Mouse (Mus musculus): ENCODE measurements around the gene Nupr1. TPM values are rescaled to one million over a fixed set of nuclear protein-coding genes. Genes with fewer than 3 reads are reported as not detected.

The Nupr1 gene
- polyA plus RNA-seq, 1 experiment from 2014 or later: 32.4 TPM

GRCm38 (mm10) chr7:126625807-126626600, 4.7 kb downstream of the Nupr1 start:
- peaks cover 25% of the 10 kb centered on the region for H3K79me2 ChIP-seq (ENCODE audit: inconsistent target)
- WGBS (ENCODE audit: missing documents): 94% methylated on average over 3 of the region's 3 CpGs
- H3K36me3 ChIP-seq (ENCODE audit: inconsistent target): no peaks in the 10 kb centered on the region
- H3K4me3 ChIP-seq (ENCODE audit: inconsistent target): peak overlapping the region; percentile 44; the same call in 1 of the 2 replicates
- peak overlapping the region; percentile 88 for H3K27ac ChIP-seq

- 28% methylated on average over 5 of the region's 6 CpGs for WGBS (ENCODE audit: missing documents)
- H3K4me3 ChIP-seq (ENCODE audit: inconsistent target): peak overlapping the region; percentile 44
Measured at GRCm38 (mm10) chr7:126625369-126625768, 5.3 kb downstream of the Nupr1 start.

GRCm38 (mm10) chr7:126624774-126625173, 5.9 kb downstream of the Nupr1 start:
- H3K27ac ChIP-seq: peak overlapping the region; percentile 88
- peak overlapping the region; percentile 44 for H3K4me3 ChIP-seq (ENCODE audit: inconsistent target)
- peaks cover 25% of the 10 kb centered on the region for H3K79me2 ChIP-seq (ENCODE audit: inconsistent target)
- no peaks in the 10 kb centered on the region for H3K36me3 ChIP-seq (ENCODE audit: inconsistent target)
- 91% methylated on average over 16 of the region's 16 CpGs for WGBS (ENCODE audit: missing documents)

More at GRCm38 (mm10) chr7:126625369-126625768, 5.3 kb downstream of the Nupr1 start:
- H3K27ac ChIP-seq: peak overlapping the region; percentile 88
- no peaks in the 10 kb centered on the region for H3K36me3 ChIP-seq (ENCODE audit: inconsistent target)
- peaks cover 25% of the 10 kb centered on the region for H3K79me2 ChIP-seq (ENCODE audit: inconsistent target)

- Histone ChIP-seq H3K79me2 (ENCODE audit: inconsistent target) (peaks cover 25% of the 10 kb centered on the region), H3K27ac (no peak overlapping the region), H3K4me3 (ENCODE audit: inconsistent target) (no peak overlapping the region), H3K36me3 (ENCODE audit: inconsistent target) (no peaks in the 10 kb centered on the region)
- no CpG with 5 or more reads among the region's 1 CpGs for WGBS (ENCODE audit: missing documents)
Measured at GRCm38 (mm10) chr7:126623381-126623780, 7.3 kb downstream of the Nupr1 start.

GRCm38 (mm10) chr7:126621452-126622359, 9.0 kb downstream of the Nupr1 start:
- WGBS (ENCODE audit: missing documents): 57% methylated on average over 9 of the region's 9 CpGs

GRCm38 (mm10) chr7:126619559-126620275, 10.9 kb downstream of the Nupr1 start:
- WGBS (ENCODE audit: missing documents): 90% methylated on average over 10 of the region's 10 CpGs
- no peak overlapping the region for H3K27ac ChIP-seq
- H3K4me3 ChIP-seq (ENCODE audit: inconsistent target): no peak overlapping the region
- H3K36me3 ChIP-seq (ENCODE audit: inconsistent target): no peaks in the 10 kb centered on the region
- peaks cover 18% of the 10 kb centered on the region for H3K79me2 ChIP-seq (ENCODE audit: inconsistent target)

More at GRCm38 (mm10) chr7:126621452-126622359, 9.0 kb downstream of the Nupr1 start:
- no peaks in the 10 kb centered on the region for H3K36me3 ChIP-seq (ENCODE audit: inconsistent target)
- peaks cover 25% of the 10 kb centered on the region for H3K79me2 ChIP-seq (ENCODE audit: inconsistent target)
- H3K4me3 ChIP-seq (ENCODE audit: inconsistent target): no peak overlapping the region
- H3K27ac ChIP-seq: no peak overlapping the region

GRCm38 (mm10) chr7:126616707-126617106, 14.0 kb downstream of the Nupr1 start:
- WGBS (ENCODE audit: missing documents): 76% methylated on average over 3 of the region's 3 CpGs
- Histone ChIP-seq H3K36me3 (ENCODE audit: inconsistent target) (no peaks in the 10 kb centered on the region), H3K79me2 (ENCODE audit: inconsistent target) (no peaks in the 10 kb centered on the region)

GRCm38 (mm10) chr7:126612736-126613135, 17.9 kb downstream of the Nupr1 start:
- no peaks in the 10 kb centered on the region for H3K36me3 ChIP-seq (ENCODE audit: inconsistent target)
- WGBS (ENCODE audit: missing documents): 100% methylated on average over 3 of the region's 3 CpGs

More at GRCm38 (mm10) chr7:126616707-126617106, 14.0 kb downstream of the Nupr1 start:
- Histone ChIP-seq H3K4me3 (ENCODE audit: inconsistent target) (no peak overlapping the region), H3K27ac (no peak overlapping the region)

GRCm38 (mm10) chr7:126607796-126608195, 22.9 kb downstream of the Nupr1 start:
- Histone ChIP-seq H3K27ac (peak overlapping the region; percentile 69), H3K36me3 (ENCODE audit: inconsistent target) (no peaks in the 10 kb centered on the region), H3K4me3 (ENCODE audit: inconsistent target) (no peak overlapping the region), H3K79me2 (ENCODE audit: inconsistent target) (no peaks in the 10 kb centered on the region)
- 82% methylated on average over 5 of the region's 5 CpGs for WGBS (ENCODE audit: missing documents)

More at GRCm38 (mm10) chr7:126612736-126613135, 17.9 kb downstream of the Nupr1 start:
- H3K79me2 ChIP-seq (ENCODE audit: inconsistent target): no peaks in the 10 kb centered on the region
- H3K27ac ChIP-seq: no peak overlapping the region
- H3K4me3 ChIP-seq (ENCODE audit: inconsistent target): no peak overlapping the region

GRCm38 (mm10) chr7:126607064-126607463, 23.6 kb downstream of the Nupr1 start:
- 60% methylated on average over 3 of the region's 3 CpGs for WGBS (ENCODE audit: missing documents)
- Histone ChIP-seq H3K79me2 (ENCODE audit: inconsistent target) (no peaks in the 10 kb centered on the region), H3K4me3 (ENCODE audit: inconsistent target) (no peak overlapping the region), H3K36me3 (ENCODE audit: inconsistent target) (no peaks in the 10 kb centered on the region), H3K27ac (peak overlapping the region; percentile 69)

GRCm38 (mm10) chr7:126606611-126607010, 24.1 kb downstream of the Nupr1 start:
- no peak overlapping the region for H3K4me3 ChIP-seq (ENCODE audit: inconsistent target)
- WGBS (ENCODE audit: missing documents): 9% methylated on average over 5 of the region's 5 CpGs
- H3K79me2 ChIP-seq (ENCODE audit: inconsistent target): no peaks in the 10 kb centered on the region
- peak overlapping the region; percentile 69 for H3K27ac ChIP-seq
- no peaks in the 10 kb centered on the region for H3K36me3 ChIP-seq (ENCODE audit: inconsistent target)

GRCm38 (mm10) chr7:126602650-126603049, 28.0 kb downstream of the Nupr1 start:
- no peaks in the 10 kb centered on the region for H3K79me2 ChIP-seq (ENCODE audit: inconsistent target)
- no peak overlapping the region for H3K27ac ChIP-seq
- no peaks in the 10 kb centered on the region for H3K36me3 ChIP-seq (ENCODE audit: inconsistent target)
- WGBS (ENCODE audit: missing documents): 48% methylated on average over 3 of the region's 3 CpGs
- H3K4me3 ChIP-seq (ENCODE audit: inconsistent target): no peak overlapping the region

GRCm38 (mm10) chr7:126601896-126602295, 28.8 kb downstream of the Nupr1 start:
- Histone ChIP-seq H3K4me3 (ENCODE audit: inconsistent target) (no peak overlapping the region), H3K79me2 (ENCODE audit: inconsistent target) (no peaks in the 10 kb centered on the region), H3K36me3 (ENCODE audit: inconsistent target) (no peaks in the 10 kb centered on the region), H3K27ac (no peak overlapping the region)
- WGBS (ENCODE audit: missing documents): 25% methylated on average over 3 of the region's 5 CpGs

- Histone ChIP-seq H3K4me3 (ENCODE audit: inconsistent target) (no peak overlapping the region), H3K27ac (peak overlapping the region; percentile 34), H3K36me3 (ENCODE audit: inconsistent target) (no peaks in the 10 kb centered on the region), H3K79me2 (ENCODE audit: inconsistent target) (peaks cover 6% of the 10 kb centered on the region; the same call in 1 of the 2 replicates)
- WGBS (ENCODE audit: missing documents): 41% methylated on average over 6 of the region's 6 CpGs
Measured at GRCm38 (mm10) chr7:126598919-126599318, 31.7 kb downstream of the Nupr1 start.

Measured in macrophage (primary cell).